Mouse (Mus musculus): ENCODE results near the gene Spag9.

DNA sequence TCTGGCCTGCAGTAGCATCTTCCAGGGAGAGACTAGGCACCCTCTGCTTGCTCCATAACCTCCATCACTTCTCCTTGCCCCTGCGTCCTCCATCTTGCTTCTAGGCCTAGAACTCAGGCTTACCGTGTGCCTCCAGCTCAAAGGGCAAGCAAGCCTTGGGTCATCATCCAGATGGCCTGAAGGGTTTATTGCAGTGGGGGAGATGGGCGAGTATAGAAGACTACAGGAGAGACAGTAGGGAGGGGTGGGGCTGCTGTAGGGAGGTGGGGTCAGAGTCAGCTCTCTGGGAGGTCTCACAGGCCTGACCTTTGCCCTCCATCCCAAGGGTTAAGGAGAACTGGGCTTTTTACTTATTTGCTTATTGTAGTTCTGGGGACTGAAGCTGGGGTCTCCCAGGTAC lies 144.6 kb downstream of the Spag9 start:
- TF ChIP-seq MYC (IDR thresholded peaks at IDR 0.05; ENCODE audit: low read depth, low read length) = no peak
- no peak for TF ChIP-seq CTCF (conservative IDR thresholded peaks at IDR 0.05 in 1 of 2, IDR thresholded peaks at IDR 0.05 in 1 of 2; ENCODE audit: low read depth in 2 of 2, low read length in 2 of 2)
- no peak for TF ChIP-seq USF1 (IDR thresholded peaks at IDR 0.05; ENCODE audit: low read depth, low read length)
- no peak for TF ChIP-seq BHLHE40 (IDR thresholded peaks at IDR 0.05; ENCODE audit: low read depth, low read length)
- TF ChIP-seq POLR2A (IDR thresholded peaks at IDR 0.05; ENCODE audit: low read depth, low read length) = no peak
- TF ChIP-seq EP300 (IDR thresholded peaks at IDR 0.05; ENCODE audit: low read length) = no peak
- TF ChIP-seq CHD1 (IDR thresholded peaks at IDR 0.05; ENCODE audit: low read depth, low read length) = no peak
- no peak for TF ChIP-seq MAFK (IDR thresholded peaks at IDR 0.05; ENCODE audit: insufficient replicate concordance, low read length)
- TF ChIP-seq E2F4 (IDR thresholded peaks at IDR 0.05; ENCODE audit: insufficient replicate concordance, low read depth, low read length) = no peak

Measured in CH12.LX (cell line).